Mouse (Mus musculus) heart, postnatal 14 days (tissue): Measurements from ENCODE around the gene Sec62. TPM values are rescaled to one million over a fixed set of nuclear protein-coding genes. Genes with fewer than 3 reads are reported as not detected.

Source experiments
- DNase-seq, 2 experiments: peaks; one replicate each; pipeline ENCODE4 v3.0.0; 2021 to 2022
- intact Hi-C: fragments of 180-260 bp; cut with DNase I; formaldehyde crosslinking; loops from one replicate; pipeline ENCODE4 v1.15.1; 2025
- long read RNA-seq, 2 experiments: library from polyadenylated mRNA; stranded (forward); transcript quantifications; one replicate each; pipeline ENCODE4 v2.0.0; 2021
- total RNA-seq, 2 experiments: library from RNA; stranded (reverse); gene quantifications; 2 replicates each; pipeline ENCODE4 v1.2.3; 2021

Gene Sec62
- total RNA-seq = 10 to 100 TPM; 43.9 to 44.2 TPM
- long read RNA-seq, experiment 1, transcript Sec62-201 (8 exons, 3,967 nt) = major isoform, 140 of 160 reads
- long read RNA-seq, experiment 1, partial matches to known transcripts = 13 of 160 reads
- long read RNA-seq, experiment 1, other reads (novel, unspliced or antisense) = 7 of 160 reads
- long read RNA-seq, experiment 2, transcript Sec62-201 (8 exons, 3,967 nt) = major isoform, 90 of 113 reads
- long read RNA-seq, experiment 2, partial matches to known transcripts = 14 of 113 reads
- long read RNA-seq, experiment 2, other reads (novel, unspliced or antisense) = 9 of 113 reads

- intact Hi-C loops = loop anchor here (5.0 to 10.0 kb wide), 3 partner anchors 96 to 191 kb away; partner anchors contain the start of genes Lrrc31, Mynn and Phc3
- DNase-seq = peak; percentile 96 to 97
Observed at GRCm38 (mm10) chr3:30792737-30793402, at the start of gene Sec62. Gene Sec62, plus strand, starts transcription at chr3:30792875.

- intact Hi-C loops = no loop called here
- no peak for DNase-seq
Observed at GRCm38 (mm10) chr3:30742891-30743290, 49.8 kb upstream of the Sec62 start.

GRCm38 (mm10) chr3:30746006-30746405 is 46.7 kb upstream of the Sec62 start, which contains the start of gene Samd7:
Gene Samd7, plus strand, starts transcription at chr3:30746293.
- intact Hi-C loops = no loop called here
- DNase-seq = no peak

GRCm38 (mm10) chr3:30748316-30748715 is 44.4 kb upstream of the Sec62 start:
- intact Hi-C loops = no loop called here
- no peak for DNase-seq

GRCm38 (mm10) chr3:30754696-30755095 is 38.0 kb upstream of the Sec62 start:
- intact Hi-C loops = no loop called here
- DNase-seq = no peak

- intact Hi-C loops = no loop called here
- DNase-seq = no peak
Observed at GRCm38 (mm10) chr3:30764877-30765276, 27.8 kb upstream of the Sec62 start.

GRCm38 (mm10) chr3:30765311-30766027 is 27.2 kb upstream of the Sec62 start:
- intact Hi-C loops = no loop called here

GRCm38 (mm10) chr3:30766177-30766576 is 26.5 kb upstream of the Sec62 start:
- intact Hi-C loops = no loop called here
- peak; percentile 10 to 38 for DNase-seq

More at GRCm38 (mm10) chr3:30765311-30766027, 27.2 kb upstream of the Sec62 start:
- DNase-seq = no peak

- intact Hi-C loops = no loop called here
- no peak for DNase-seq
Observed at GRCm38 (mm10) chr3:30767271-30767670, 25.4 kb upstream of the Sec62 start.

GRCm38 (mm10) chr3:30769755-30770515 is 22.7 kb upstream of the Sec62 start:
- intact Hi-C loops = no loop called here
- no peak for DNase-seq

- no peak for DNase-seq
- intact Hi-C loops = no loop called here
Observed at GRCm38 (mm10) chr3:30771560-30771959, 21.1 kb upstream of the Sec62 start.

- no peak for DNase-seq
- intact Hi-C loops = no loop called here
Observed at GRCm38 (mm10) chr3:30772631-30773030, 20.0 kb upstream of the Sec62 start.

GRCm38 (mm10) chr3:30774677-30775076 is 18.0 kb upstream of the Sec62 start:
- intact Hi-C loops = no loop called here
- DNase-seq = no peak

- no peak for DNase-seq
- intact Hi-C loops = no loop called here
Observed at GRCm38 (mm10) chr3:30777984-30778383, 14.7 kb upstream of the Sec62 start.

- no peak for DNase-seq
- intact Hi-C loops = no loop called here
Observed at GRCm38 (mm10) chr3:30788531-30788930, 4.1 kb upstream of the Sec62 start.

GRCm38 (mm10) chr3:30793403-30794221 is 937 bp downstream of the Sec62 start:
- intact Hi-C loops = loop anchor here (5.0 to 10.0 kb wide), 3 partner anchors 96 to 191 kb away; partner anchors contain the start of genes Lrrc31, Mynn and Phc3

GRCm38 (mm10) chr3:30802171-30802570 is 9.5 kb downstream of the Sec62 start:
- intact Hi-C loops = loop anchor here (5.0 kb wide), 1 partner anchor 205 kb away; the partner anchor contains the start of gene Actrt3
- DNase-seq = no peak

More at GRCm38 (mm10) chr3:30793403-30794221, 937 bp downstream of the Sec62 start:
- no peak for DNase-seq

- DNase-seq = peak in 1 of 2 experiments; percentile 3
- intact Hi-C loops = no loop called here
Observed at GRCm38 (mm10) chr3:30812881-30813280, 20.2 kb downstream of the Sec62 start.

- no peak for DNase-seq
- intact Hi-C loops = no loop called here
Observed at GRCm38 (mm10) chr3:30818630-30819125, 26.0 kb downstream of the Sec62 start.
